In the genomic region with DNA sequence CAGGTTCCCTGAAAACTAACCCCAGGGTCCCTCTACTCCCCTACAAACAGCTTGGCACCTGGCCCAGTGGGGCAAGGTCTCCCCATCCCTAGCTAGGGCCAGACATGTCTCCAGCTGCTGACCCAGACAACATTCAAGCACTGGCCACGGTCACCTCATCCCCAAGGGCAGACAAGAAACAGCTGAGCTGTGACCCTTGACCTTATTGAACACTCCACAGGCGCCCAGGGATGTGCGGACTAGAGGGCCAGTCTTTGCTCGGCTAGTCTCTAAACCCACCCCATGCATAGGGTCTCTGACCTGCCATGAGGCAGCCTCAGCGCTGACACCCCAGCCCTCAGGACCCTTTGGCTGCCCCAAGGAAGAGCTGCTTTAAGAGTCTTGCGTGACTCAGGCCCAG, we compare ENCODE assay signal across 14 mouse cellular contexts. TPM values are rescaled to one million over a fixed set of nuclear protein-coding genes. Genes with fewer than 3 reads are reported as not detected.
DNase-seq lines count a peak whose midpoint lies in the region; ATAC-seq lines count a peak whose summit lies in the region.
"Had no signal": no experiment of that assay in that cellular context is flagged by ENCODE, and none has a peak within 500 bp of the region (broad histone marks: within the 10 kb centered on the region; RNA-seq: fewer than 3 reads in every experiment).

No protein-coding gene starts in this region.

- DNase-seq in hindbrain, embryonic 11.5 days (ENCODE audit: low spot score): peak; percentile 17
- DNase-seq in lung, postnatal 10 days: peak; percentile 57
- no peak for DNase-seq in lung, postnatal 14 days
- DNase-seq in limb, embryonic 10.5 days (ENCODE audit: low spot score): no peak
- peak; percentile 27 for DNase-seq in yolk sac, embryonic 10.5 days (ENCODE audit: low spot score)
- no peak for DNase-seq in adrenal gland, adult 8-10 months
- DNase-seq in cerebellum, adult 9-10 months: no peak
- DNase-seq: cerebellum, adult 11 months; heart, adult 2 months; layer of hippocampus, adult 9-11 months; right cerebral cortex, postnatal 14 days had no signal

- no peak overlapping the region for H3K4me2 ChIP-seq in hindbrain, embryonic 11.5 days (replicated peaks; ENCODE audit: low read depth, low read length)
- H3K4me2 ChIP-seq in hindbrain, embryonic 16.5 days (ENCODE audit: low read length): no peak overlapping the region
- H3K4me2 ChIP-seq: hindbrain, embryonic 12.5 days; neural tube, embryonic 13.5 days had no signal

- H3K4me3 ChIP-seq in hindbrain, embryonic 11.5 days (ENCODE audit: low read depth, low read length): no peak overlapping the region
- H3K4me3 ChIP-seq in hindbrain, embryonic 16.5 days (ENCODE audit: low read length): no peak overlapping the region
- H3K4me3 ChIP-seq in limb, embryonic 10.5 days: no peak overlapping the region; the same call in 1 of the 2 replicates
- H3K4me3 ChIP-seq: heart, adult 2 months; hindbrain, embryonic 12.5 days; neural tube, embryonic 13.5 days had no signal

- no peaks in the 10 kb centered on the region for H3K4me1 ChIP-seq in hindbrain, embryonic 11.5 days (replicated peaks; ENCODE audit: control insufficient read depth, insufficient read depth, low read length)
- no peaks in the 10 kb centered on the region for H3K4me1 ChIP-seq in hindbrain, embryonic 16.5 days (ENCODE audit: control insufficient read depth, insufficient read depth, low read depth, low read length)
- H3K4me1 ChIP-seq in limb, embryonic 10.5 days: peaks cover 81% of the 10 kb centered on the region

- no peaks in the 10 kb centered on the region for H3K9me3 ChIP-seq in hindbrain, embryonic 11.5 days (ENCODE audit: control insufficient read depth, low read length)
- H3K9me3 ChIP-seq in hindbrain, embryonic 16.5 days (ENCODE audit: control insufficient read depth, low read length): no peaks in the 10 kb centered on the region
- H3K9me3 ChIP-seq in limb, embryonic 10.5 days (replicated peaks): no peaks in the 10 kb centered on the region
- H3K9me3 ChIP-seq: hindbrain, embryonic 12.5 days; neural tube, embryonic 13.5 days had no signal

- H3K9ac ChIP-seq in hindbrain, embryonic 11.5 days (ENCODE audit: low read depth, low read length): no peak overlapping the region
- no peak overlapping the region for H3K9ac ChIP-seq in hindbrain, embryonic 16.5 days (ENCODE audit: low read depth, low read length)

- no peak overlapping the region for H3K27ac ChIP-seq in hindbrain, embryonic 11.5 days (ENCODE audit: low read depth, low read length)
- no peak overlapping the region for H3K27ac ChIP-seq in hindbrain, embryonic 16.5 days (ENCODE audit: low read depth, low read length)
- peak overlapping the region; percentile 84 for H3K27ac ChIP-seq in limb, embryonic 10.5 days
- H3K27ac ChIP-seq: heart, adult 2 months; hindbrain, embryonic 12.5 days had no signal

- H3K27me3 ChIP-seq in hindbrain, embryonic 11.5 days (ENCODE audit: control insufficient read depth, insufficient read depth, low read length): no peaks in the 10 kb centered on the region
- peaks cover 2% of the 10 kb centered on the region for H3K27me3 ChIP-seq in hindbrain, embryonic 16.5 days (replicated peaks; ENCODE audit: control insufficient read depth, insufficient read depth, low read length)
- no peaks in the 10 kb centered on the region for H3K27me3 ChIP-seq in limb, embryonic 10.5 days (ENCODE audit: low read depth, poor library complexity, severe bottlenecking)

- WGBS in hindbrain, embryonic 11.5 days: 38% methylated on average over 6 of the region's 6 CpGs
- WGBS in hindbrain, embryonic 16.5 days: 35% methylated on average over 6 of the region's 6 CpGs
- WGBS in limb, embryonic 10.5 days: 19% methylated on average over 6 of the region's 6 CpGs

- H3K36me3 ChIP-seq in hindbrain, embryonic 11.5 days (ENCODE audit: control insufficient read depth, insufficient read depth, low read length): no peaks in the 10 kb centered on the region
- H3K36me3 ChIP-seq in hindbrain, embryonic 16.5 days (ENCODE audit: control insufficient read depth, insufficient read depth, low read length): no peaks in the 10 kb centered on the region
- peaks cover 19% of the 10 kb centered on the region for H3K36me3 ChIP-seq in limb, embryonic 10.5 days
- H3K36me3 ChIP-seq: hindbrain, embryonic 12.5 days; neural tube, embryonic 13.5 days had no signal

- 0 out of 2 replicates have a peak, but pooled peaks have one; percentile 27 for ATAC-seq in hindbrain, embryonic 11.5 days (ENCODE audit: low FRiP score)
- no peak for ATAC-seq in hindbrain, embryonic 16.5 days

RNA-seq across cellular contexts. Expression of gene Tmem119, which starts 11.7 kb away (rescaled TPM):
- polyA plus RNA-seq in hindbrain, embryonic 11.5 days (2014; fragmentation: Nextera tagmentation; extraction: Ambion mirVana): 18.8 and 21.3 TPM in 2 replicates
- polyA plus RNA-seq in hindbrain, embryonic 16.5 days (2015; fragmentation: Nextera tagmentation; extraction: Ambion mirVana): 7.9 and 10.4 TPM in 2 replicates
- polyA plus RNA-seq in limb, embryonic 10.5 days (2016; fragmentation: Nextera tagmentation; extraction: Ambion mirVana): 159 and 218 TPM in 2 replicates
- total RNA-seq in adrenal gland, adult 8-10 months (2022): 10 to 100 TPM in 2 of 4 experiments, 1 to 10 TPM in 2; 9.1 to 14.2 (median 11.2) TPM

RNA-seq across cellular contexts. Expression of gene Iscu, which starts 16.1 kb away (rescaled TPM):
- 108 TPM in 2 replicates for polyA plus RNA-seq in hindbrain, embryonic 11.5 days (2014; fragmentation: Nextera tagmentation; extraction: Ambion mirVana)
- polyA plus RNA-seq in hindbrain, embryonic 16.5 days (2015; fragmentation: Nextera tagmentation; extraction: Ambion mirVana): 86.8 and 94.0 TPM in 2 replicates
- polyA plus RNA-seq in limb, embryonic 10.5 days (2016; fragmentation: Nextera tagmentation; extraction: Ambion mirVana): 106 and 112 TPM in 2 replicates
- 1,000 to 10,000 TPM in 2 of 4 experiments, 100 to 1,000 TPM in 2; 572 to 1,204 (median 919) TPM for total RNA-seq in adrenal gland, adult 8-10 months (2022)

RNA-seq across cellular contexts. Expression of gene Sart3, which starts 16.3 kb away (rescaled TPM):
- 45.1 and 51.1 TPM in 2 replicates for polyA plus RNA-seq in hindbrain, embryonic 11.5 days (2014; fragmentation: Nextera tagmentation; extraction: Ambion mirVana)
- polyA plus RNA-seq in hindbrain, embryonic 16.5 days (2015; fragmentation: Nextera tagmentation; extraction: Ambion mirVana): 37.7 and 39.0 TPM in 2 replicates
- polyA plus RNA-seq in limb, embryonic 10.5 days (2016; fragmentation: Nextera tagmentation; extraction: Ambion mirVana): 90.9 and 100 TPM in 2 replicates
- total RNA-seq in adrenal gland, adult 8-10 months (2022): 10 to 100 TPM; 29.5 to 47.4 (median 40.1) TPM

RNA-seq across cellular contexts. Expression of gene Selplg, which starts 43.8 kb away (rescaled TPM):
- polyA plus RNA-seq in hindbrain, embryonic 11.5 days (2014; fragmentation: Nextera tagmentation; extraction: Ambion mirVana): 0.96 and 1.0 TPM in 2 replicates
- polyA plus RNA-seq in hindbrain, embryonic 16.5 days (2015; fragmentation: Nextera tagmentation; extraction: Ambion mirVana): 1.9 and 2.5 TPM in 2 replicates
- polyA plus RNA-seq in limb, embryonic 10.5 days (2016; fragmentation: Nextera tagmentation; extraction: Ambion mirVana): 0.60 and 0.80 TPM in 2 replicates
- 1 to 10 TPM; 4.4 to 8.6 (median 5.9) TPM for total RNA-seq in adrenal gland, adult 8-10 months (2022)

RNA-seq across cellular contexts. Expression of gene Ficd, which starts 53.0 kb away (rescaled TPM):
- 3.3 and 3.8 TPM in 2 replicates for polyA plus RNA-seq in hindbrain, embryonic 11.5 days (2014; fragmentation: Nextera tagmentation; extraction: Ambion mirVana)
- polyA plus RNA-seq in hindbrain, embryonic 16.5 days (2015; fragmentation: Nextera tagmentation; extraction: Ambion mirVana): 10.9 and 11.1 TPM in 2 replicates
- 3.3 and 3.4 TPM in 2 replicates for polyA plus RNA-seq in limb, embryonic 10.5 days (2016; fragmentation: Nextera tagmentation; extraction: Ambion mirVana)
- total RNA-seq in adrenal gland, adult 8-10 months (2022): 10 to 100 TPM; 15.7 to 25.8 (median 17.6) TPM

Comparison
In these comparisons a context has a peak if more than half of its experiments do, and no peak if none do; other contexts are left out.
1. DNase-seq: peak in hindbrain, embryonic 11.5 days (single experiment), lung, postnatal 10 days (single experiment) and yolk sac, embryonic 10.5 days (single experiment); none in lung, postnatal 14 days (single experiment), limb, embryonic 10.5 days (single experiment), adrenal gland, adult 8-10 months (single experiment) and cerebellum, adult 9-10 months (single experiment).